Mouse (Mus musculus) cortical plate, adult 2 months (tissue): ENCODE data around the gene Haus7.

Experiments
- CTCF ChIP-seq: fragments of 200-500 bp; IDR thresholded peaks from 2 replicates; pipeline ENCODE4 v1.5.1; 2011; ENCODE audit warnings: mild to moderate bottlenecking, control low read depth, low read length; ENCODE audit not compliant: insufficient read depth; ENCODE audit errors: extremely low read depth
- POLR2A ChIP-seq: fragments of 200-500 bp; IDR thresholded peaks from 2 replicates; pipeline ENCODE4 v1.6.1; 2011; ENCODE audit warnings: mild to moderate bottlenecking, low read length, control low read depth; ENCODE audit not compliant: insufficient read depth; ENCODE audit errors: extremely low read depth

- TF ChIP-seq CTCF (no peak), POLR2A (no peak)
Observed at GRCm38 (mm10) chrX:73496746-73497145, 37.9 kb upstream of the Haus7 start.
